Mouse (Mus musculus) midbrain, embryonic 11.5 days (tissue): ENCODE measurements at regions not wholly inside any gene's neighbourhood (a gene's known extent, or its start where the extent isn't known, plus 50 kb on each side); places are given as distances from the start of the nearest gene placed in this dataset.
A peak's percentile ranks its signal among the peaks of the same experiment; 100 is the strongest.

Experiments used
- ATAC-seq: fragments of 200-750 bp; cut with Nextera tagmentation; 2 replicates; pipeline ENCODE4 v1.8.0; 2017; ENCODE audit warnings: moderate TSS enrichment, moderate library complexity; ENCODE audit not compliant: low FRiP score
- DNase-seq: peaks from one replicate; pipeline ENCODE4 v3.0.0; 2015; ENCODE audit warnings: low spot score; ENCODE audit errors: missing footprints
- H3K27ac ChIP-seq: fragments of 300-500 bp; sonication (generic); 2 replicates; pipeline ENCODE4 v1.5.1; 2014; ENCODE audit warnings: low read depth, low read length
- H3K27me3 ChIP-seq: fragments of 300-500 bp; sonication (generic); 2 replicates; pipeline ENCODE4 v1.6.1; 2014; ENCODE audit warnings: mild to moderate bottlenecking, low read length, moderate library complexity, mixed read lengths; ENCODE audit not compliant: control insufficient read depth, insufficient read depth
- H3K36me3 ChIP-seq: fragments of 300-500 bp; sonication (generic); 2 replicates; pipeline ENCODE4 v1.6.1; 2014; ENCODE audit warnings: mild to moderate bottlenecking, low read length, moderate library complexity, mixed read lengths; ENCODE audit not compliant: control insufficient read depth, insufficient read depth
- H3K4me1 ChIP-seq: fragments of 300-500 bp; sonication (generic); 2 replicates; pipeline ENCODE4 v1.6.1; 2014; ENCODE audit warnings: low read length; ENCODE audit not compliant: control insufficient read depth, insufficient read depth
- H3K4me2 ChIP-seq: fragments of 300-500 bp; sonication (generic); 2 replicates; pipeline ENCODE4 v1.6.1; 2014; ENCODE audit warnings: mild to moderate bottlenecking, moderate library complexity
- H3K4me3 ChIP-seq: fragments of 300-500 bp; sonication (generic); 2 replicates; pipeline ENCODE4 v1.5.1; 2014; ENCODE audit warnings: low read depth, low read length
- H3K9ac ChIP-seq: fragments of 300-500 bp; sonication (generic); 2 replicates; pipeline ENCODE4 v1.6.1; 2014; ENCODE audit warnings: low read length
- H3K9me3 ChIP-seq: fragments of 300-500 bp; sonication (generic); 2 replicates; pipeline ENCODE4 v1.6.1; 2016; ENCODE audit warnings: low read length; ENCODE audit not compliant: control insufficient read depth
- WGBS: fragments of 180-500 bp; shearing (Covaris S2); extraction: QIAGEN DNeasy Blood & Tissue Kit; methylation state at CpG from one replicate; pipeline ENCODE4 v1.1.7; 2014; 5-methylcytosine and 5-hydroxymethylcytosine counted together

DNA sequence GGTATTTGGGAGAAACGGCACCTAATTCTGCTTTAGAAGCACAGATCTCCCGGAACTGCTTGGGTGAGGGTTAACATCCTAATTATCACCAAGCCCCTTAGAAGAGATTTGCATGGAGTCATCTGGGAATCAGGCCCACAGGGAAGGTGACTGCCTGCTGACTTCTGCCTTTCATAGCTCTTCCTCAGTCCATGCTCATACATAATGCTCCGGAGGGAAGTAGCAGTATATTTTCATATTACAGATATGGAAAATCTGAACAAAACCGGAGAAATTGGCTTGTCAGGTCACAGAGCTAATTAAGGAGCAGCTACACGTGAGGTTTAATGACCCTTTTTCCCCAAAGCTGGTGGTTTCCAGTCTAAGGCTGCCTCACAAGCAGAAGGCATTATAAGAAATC is 72.8 kb upstream of the Nbea start:
- no peak for ATAC-seq
- no peak overlapping the region for H3K9ac ChIP-seq
- no peaks in the 10 kb centered on the region for H3K4me1 ChIP-seq
- peak; percentile 45 for DNase-seq
- WGBS, result 55% methylated on average over 5 of the region's 5 CpGs
- H3K9me3 ChIP-seq, result no peaks in the 10 kb centered on the region
- H3K4me2 ChIP-seq, result no peak overlapping the region
- no peaks in the 10 kb centered on the region for H3K27me3 ChIP-seq
- H3K4me3 ChIP-seq, result no peak overlapping the region
- H3K27ac ChIP-seq, result no peak overlapping the region
- H3K36me3 ChIP-seq, result no peaks in the 10 kb centered on the region

DNA sequence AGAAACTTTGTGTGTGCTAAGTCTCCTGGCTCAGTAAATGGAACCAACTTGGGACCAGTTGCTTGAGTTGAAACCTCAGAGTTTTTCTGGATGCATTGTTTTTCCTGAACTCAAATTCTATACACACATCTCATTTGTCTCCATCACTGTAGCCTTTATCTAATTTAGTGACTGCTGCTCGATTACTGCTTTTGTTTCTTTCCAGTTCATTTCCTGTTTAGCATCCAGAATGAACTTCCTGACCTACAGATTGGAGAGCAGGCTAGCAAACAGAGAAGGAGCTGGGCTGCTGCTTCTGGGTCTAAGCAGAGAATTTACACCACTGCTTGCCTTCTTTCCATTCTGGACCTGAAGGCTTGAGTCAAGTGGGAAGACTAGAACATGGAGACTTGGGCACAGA is 60.9 kb upstream of the Nbea start:
- Histone ChIP-seq H3K36me3 (no peaks in the 10 kb centered on the region), H3K9ac (no peak overlapping the region), H3K27ac (no peak overlapping the region), H3K9me3 (no peaks in the 10 kb centered on the region), H3K4me2 (no peak overlapping the region), H3K4me1 (no peaks in the 10 kb centered on the region), H3K27me3 (no peaks in the 10 kb centered on the region), H3K4me3 (no peak overlapping the region)
- WGBS, result 59% methylated on average over 1 of the region's 1 CpGs
- no peak for DNase-seq
- no peak for ATAC-seq

- no peak for ATAC-seq
Measured at GRCm38 (mm10) chr3:56238228-56238627, 54.7 kb upstream of the Nbea start.

DNA sequence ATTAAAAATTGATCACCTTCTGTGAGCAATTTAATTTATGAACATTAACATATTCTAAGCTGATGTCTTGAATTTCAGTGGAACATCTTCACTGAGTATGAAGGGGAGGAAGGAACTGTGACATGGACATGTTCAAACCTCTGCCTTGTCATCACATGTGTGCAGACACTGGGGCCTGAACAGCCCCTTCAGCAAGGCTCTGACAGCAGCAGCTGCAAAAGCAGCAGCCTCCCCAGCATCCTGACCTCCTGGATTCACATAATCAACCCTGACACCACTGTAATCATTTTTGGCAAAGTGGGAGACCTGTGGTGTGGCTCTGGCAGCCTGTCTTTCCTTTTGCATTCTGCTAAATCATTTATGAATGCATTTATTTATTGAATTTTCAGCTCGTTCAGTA is 52.7 kb upstream of the Nbea start:
- no peaks in the 10 kb centered on the region for H3K4me1 ChIP-seq
- no peak overlapping the region for H3K4me3 ChIP-seq
- no peak overlapping the region for H3K4me2 ChIP-seq
- H3K9ac ChIP-seq, result no peak overlapping the region
- ATAC-seq (no peak), DNase-seq (no peak)
- H3K36me3 ChIP-seq, result no peaks in the 10 kb centered on the region
- 81% methylated on average over 1 of the region's 1 CpGs for WGBS
- H3K27ac ChIP-seq, result no peak overlapping the region
- H3K9me3 ChIP-seq, result no peaks in the 10 kb centered on the region
- no peaks in the 10 kb centered on the region for H3K27me3 ChIP-seq

More at GRCm38 (mm10) chr3:56238228-56238627, 54.7 kb upstream of the Nbea start:
- Histone ChIP-seq H3K9me3 (no peaks in the 10 kb centered on the region), H3K27ac (no peak overlapping the region), H3K36me3 (no peaks in the 10 kb centered on the region), H3K9ac (no peak overlapping the region), H3K4me3 (no peak overlapping the region), H3K4me1 (no peaks in the 10 kb centered on the region), H3K27me3 (no peaks in the 10 kb centered on the region), H3K4me2 (no peak overlapping the region)
- WGBS, result 89% methylated on average over 2 of the region's 2 CpGs
- DNase-seq, result no peak
